Mouse (Mus musculus) limb, embryonic 11.5 days (tissue): ENCODE measurements at regions not wholly inside any gene's neighbourhood (a gene's known extent, or its start where the extent isn't known, plus 50 kb on each side); places are given as distances from the start of the nearest gene placed in this dataset.
"Not testable (repeated sequence)": the region's sequence is repeated elsewhere in the genome, so short reads cannot be mapped to it uniquely, and the experiment has no call there.

Source experiments
- ATAC-seq: fragments of 200-750 bp; cut with Nextera tagmentation; 2 replicates; pipeline ENCODE4 v1.8.0; 2017; ENCODE audit warnings: low read depth; ENCODE audit not compliant: insufficient number of reproducible peaks, low FRiP score, low TSS enrichment
- DNase-seq: peaks from one replicate; pipeline ENCODE4 v3.0.0-alpha.2; 2015; ENCODE audit warnings: low spot score
- H3K27ac ChIP-seq: fragments of 300-500 bp; sonication (generic); replicated peaks from 2 replicates; pipeline ENCODE4 v1.5.1; 2014; ENCODE audit warnings: low read depth, mild to moderate bottlenecking, low read length
- H3K27me3 ChIP-seq: fragments of 300-500 bp; sonication (generic); 2 replicates; pipeline ENCODE4 v1.6.1; 2014; ENCODE audit warnings: mild to moderate bottlenecking, low read length, mixed read lengths; ENCODE audit not compliant: control insufficient read depth, insufficient read depth
- H3K36me3 ChIP-seq: fragments of 300-500 bp; sonication (generic); 2 replicates; pipeline ENCODE4 v1.6.1; 2014; ENCODE audit warnings: mild to moderate bottlenecking, low read length, moderate library complexity, mixed read lengths; ENCODE audit not compliant: control insufficient read depth, insufficient read depth
- H3K4me1 ChIP-seq: fragments of 300-500 bp; sonication (generic); 2 replicates; pipeline ENCODE4 v1.6.1; 2014; ENCODE audit warnings: low read length, mixed read lengths; ENCODE audit not compliant: control insufficient read depth, insufficient read depth
- H3K4me2 ChIP-seq: fragments of 300-500 bp; sonication (generic); 2 replicates; pipeline ENCODE4 v1.6.1; 2014; ENCODE audit warnings: low read depth, mild to moderate bottlenecking, moderate library complexity; ENCODE audit not compliant: severe bottlenecking
- H3K4me3 ChIP-seq: fragments of 300-500 bp; sonication (generic); 2 replicates; pipeline ENCODE4 v1.5.1; 2014; ENCODE audit warnings: low read depth, low read length
- H3K9ac ChIP-seq: fragments of 300-500 bp; sonication (generic); 2 replicates; pipeline ENCODE4 v1.6.1; 2014; ENCODE audit warnings: mild to moderate bottlenecking, low read length
- H3K9me3 ChIP-seq: fragments of 300-500 bp; sonication (generic); 2 replicates; pipeline ENCODE4 v1.6.1; 2016; ENCODE audit warnings: low read length; ENCODE audit not compliant: control insufficient read depth
- WGBS: fragments of 180-500 bp; shearing (Covaris S2); extraction: QIAGEN DNeasy Blood & Tissue Kit; methylation state at CpG from one replicate; pipeline ENCODE4 v1.1.7; 2014; 5-methylcytosine and 5-hydroxymethylcytosine counted together

GRCm38 (mm10) chr17:81260036-81260435 is 181.5 kb upstream of the Gm11096 start:
- no peak overlapping the region for H3K9ac ChIP-seq
- H3K4me3 ChIP-seq, result no peak overlapping the region
- H3K4me2 ChIP-seq, result no peak overlapping the region
- no peak overlapping the region for H3K27ac ChIP-seq
- ATAC-seq (no peak), DNase-seq (no peak)
- H3K9me3 ChIP-seq, result no peaks in the 10 kb centered on the region
- no peaks in the 10 kb centered on the region for H3K27me3 ChIP-seq
- no peaks in the 10 kb centered on the region for H3K36me3 ChIP-seq
- WGBS, result 95% methylated on average over 1 of the region's 1 CpGs
- H3K4me1 ChIP-seq, result no peaks in the 10 kb centered on the region

GRCm38 (mm10) chr17:81256106-81256505 is 185.5 kb upstream of the Gm11096 start:
- 71% methylated on average over 3 of the region's 3 CpGs for WGBS

GRCm38 (mm10) chr17:81250748-81251147 is 185.9 kb upstream of the Thumpd2 start:
- no peak overlapping the region for H3K9ac ChIP-seq
- DNase-seq (peak; percentile 30), ATAC-seq (peak; percentile 54; the same call in 1 of the 2 replicates)
- no peak overlapping the region for H3K4me3 ChIP-seq
- H3K27me3 ChIP-seq, result no peaks in the 10 kb centered on the region
- no peak overlapping the region for H3K27ac ChIP-seq
- H3K9me3 ChIP-seq, result no peaks in the 10 kb centered on the region
- H3K36me3 ChIP-seq, result no peaks in the 10 kb centered on the region
- H3K4me2 ChIP-seq, result no peak overlapping the region
- no peaks in the 10 kb centered on the region for H3K4me1 ChIP-seq
- 29% methylated on average over 3 of the region's 3 CpGs for WGBS

More at GRCm38 (mm10) chr17:81256106-81256505, 185.5 kb upstream of the Gm11096 start:
- DNase-seq (no peak), ATAC-seq (no peak)
- no peaks in the 10 kb centered on the region for H3K4me1 ChIP-seq
- H3K27me3 ChIP-seq, result no peaks in the 10 kb centered on the region
- no peak overlapping the region for H3K27ac ChIP-seq
- H3K4me3 ChIP-seq, result no peak overlapping the region
- no peak overlapping the region for H3K4me2 ChIP-seq
- no peaks in the 10 kb centered on the region for H3K9me3 ChIP-seq
- no peaks in the 10 kb centered on the region for H3K36me3 ChIP-seq
- no peak overlapping the region for H3K9ac ChIP-seq

- DNase-seq (no peak), ATAC-seq (no peak)
- Histone ChIP-seq H3K9ac (no peak overlapping the region), H3K4me1 (no peaks in the 10 kb centered on the region), H3K27ac (no peak overlapping the region), H3K27me3 (no peaks in the 10 kb centered on the region), H3K36me3 (no peaks in the 10 kb centered on the region), H3K9me3 (no peaks in the 10 kb centered on the region), H3K4me3 (no peak overlapping the region), H3K4me2 (no peak overlapping the region)
- 92% methylated on average over 6 of the region's 6 CpGs for WGBS
Observed at GRCm38 (mm10) chr17:81246156-81246555, 181.3 kb upstream of the Thumpd2 start.

- not testable (repeated sequence) for H3K4me3 ChIP-seq, DNase-seq, H3K9ac ChIP-seq, H3K9me3 ChIP-seq, ATAC-seq, H3K27me3 ChIP-seq, H3K27ac ChIP-seq, H3K4me1 ChIP-seq, H3K4me2 ChIP-seq, H3K36me3 ChIP-seq
- WGBS, result 97% methylated on average over 11 of the region's 18 CpGs
Observed at GRCm38 (mm10) chr17:81231771-81232170, 166.9 kb upstream of the Thumpd2 start.

GRCm38 (mm10) chr17:81225281-81225680 is 160.4 kb upstream of the Thumpd2 start:
- H3K4me1 ChIP-seq, result no peaks in the 10 kb centered on the region
- H3K4me2 ChIP-seq, result no peak overlapping the region
- no peaks in the 10 kb centered on the region for H3K27me3 ChIP-seq
- H3K36me3 ChIP-seq, result no peaks in the 10 kb centered on the region
- DNase-seq (no peak), ATAC-seq (no peak)
- no peaks in the 10 kb centered on the region for H3K9me3 ChIP-seq
- H3K9ac ChIP-seq, result no peak overlapping the region
- no peak overlapping the region for H3K4me3 ChIP-seq
- H3K27ac ChIP-seq, result no peak overlapping the region

GRCm38 (mm10) chr17:81221436-81221835 is 156.6 kb upstream of the Thumpd2 start:
- no peak for ATAC-seq
- Histone ChIP-seq H3K36me3 (no peaks in the 10 kb centered on the region), H3K4me2 (no peak overlapping the region), H3K4me1 (no peaks in the 10 kb centered on the region), H3K27me3 (no peaks in the 10 kb centered on the region), H3K4me3 (no peak overlapping the region), H3K9ac (no peak overlapping the region), H3K9me3 (no peaks in the 10 kb centered on the region), H3K27ac (no peak overlapping the region)
- DNase-seq, result no peak
- WGBS, result 93% methylated on average over 3 of the region's 3 CpGs

GRCm38 (mm10) chr17:81214844-81215243 is 150.0 kb upstream of the Thumpd2 start:
- 89% methylated on average over 7 of the region's 7 CpGs for WGBS
- Histone ChIP-seq H3K27me3 (no peaks in the 10 kb centered on the region), H3K27ac (no peak overlapping the region), H3K9ac (no peak overlapping the region), H3K4me1 (no peaks in the 10 kb centered on the region), H3K4me3 (no peak overlapping the region), H3K9me3 (no peaks in the 10 kb centered on the region), H3K4me2 (no peak overlapping the region), H3K36me3 (no peaks in the 10 kb centered on the region)
- DNase-seq (no peak), ATAC-seq (no peak)

- ATAC-seq, result no peak
- 55% methylated on average over 3 of the region's 3 CpGs for WGBS
- Histone ChIP-seq H3K27me3 (no peaks in the 10 kb centered on the region), H3K4me2 (no peak overlapping the region), H3K4me3 (no peak overlapping the region), H3K27ac (no peak overlapping the region), H3K36me3 (no peaks in the 10 kb centered on the region), H3K4me1 (no peaks in the 10 kb centered on the region), H3K9ac (no peak overlapping the region), H3K9me3 (no peaks in the 10 kb centered on the region)
- no peak for DNase-seq
Observed at GRCm38 (mm10) chr17:81212043-81212442, 147.2 kb upstream of the Thumpd2 start.
